Mouse (Mus musculus) embryo, embryonic 11 days (tissue): ENCODE data around the gene Brca1.
"Not testable (repeated sequence)": the region's sequence is repeated elsewhere in the genome, so short reads cannot be mapped to it uniquely, and the experiment has no call there.

ENCODE experiments used
- DNase-seq: peaks from one replicate; pipeline ENCODE4 v3.0.0-alpha.2; 2015

The Brca1 gene

DNA sequence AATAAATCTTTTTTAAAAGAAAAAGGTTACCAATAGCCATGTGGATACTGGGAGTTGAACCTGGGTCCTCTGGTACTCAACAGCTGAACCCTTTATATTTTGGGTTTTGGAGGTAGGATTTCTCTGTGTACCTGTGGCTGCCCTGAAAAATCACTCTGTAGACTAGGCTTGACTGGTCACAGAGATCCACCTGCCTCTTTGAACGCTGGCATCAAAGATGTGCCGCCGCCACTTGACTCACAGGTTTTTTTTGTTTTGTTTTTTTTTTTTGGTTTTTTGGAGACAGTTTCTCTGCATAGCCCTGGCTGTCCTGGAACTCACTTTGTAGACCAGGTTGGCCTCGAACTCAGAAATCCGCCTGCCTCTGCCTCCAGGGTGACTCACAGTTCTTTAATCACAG lies 104.0 kb downstream of the Brca1 start:
- no peak for DNase-seq

DNA sequence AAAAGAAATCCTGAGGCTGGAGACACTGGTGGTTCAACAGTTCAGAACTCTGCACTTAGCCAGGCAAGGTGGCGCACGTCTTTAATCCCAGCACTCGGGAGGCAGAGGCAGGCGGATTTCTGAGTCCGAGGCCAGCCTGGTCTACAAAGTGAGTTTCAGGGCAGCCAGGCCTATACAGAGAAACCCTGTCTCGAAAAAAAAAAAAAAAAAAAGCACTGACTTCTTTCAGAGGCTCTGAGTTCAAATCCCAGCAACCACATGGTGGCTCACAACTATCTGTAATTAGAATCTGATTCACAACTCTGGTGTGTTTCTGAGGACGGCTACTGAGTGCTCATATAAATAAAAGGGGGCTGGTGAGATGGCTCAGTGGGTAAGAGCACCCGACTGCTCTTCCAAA lies 104.9 kb downstream of the Brca1 start:
- not testable (repeated sequence) for DNase-seq

DNA sequence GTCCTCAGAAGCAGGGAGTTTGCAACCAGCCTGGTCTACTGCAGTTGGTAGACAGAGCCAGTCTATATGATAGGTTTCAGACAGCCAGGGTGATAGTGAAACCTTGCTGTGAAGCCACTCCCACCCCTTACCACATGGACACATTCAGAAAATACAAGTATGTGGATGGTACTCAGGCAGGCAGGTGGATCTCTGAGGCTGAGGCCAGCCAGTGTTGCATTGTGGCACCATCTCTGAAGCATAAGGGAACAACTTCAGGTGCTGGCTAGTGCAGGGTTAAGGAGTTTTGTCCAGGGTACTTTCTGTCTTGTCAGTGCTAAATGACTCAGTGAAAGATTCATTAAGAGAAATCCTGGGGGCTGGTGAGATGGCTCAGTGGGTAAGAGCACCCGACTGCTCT lies 105.4 kb downstream of the Brca1 start:
- no peak for DNase-seq

DNA sequence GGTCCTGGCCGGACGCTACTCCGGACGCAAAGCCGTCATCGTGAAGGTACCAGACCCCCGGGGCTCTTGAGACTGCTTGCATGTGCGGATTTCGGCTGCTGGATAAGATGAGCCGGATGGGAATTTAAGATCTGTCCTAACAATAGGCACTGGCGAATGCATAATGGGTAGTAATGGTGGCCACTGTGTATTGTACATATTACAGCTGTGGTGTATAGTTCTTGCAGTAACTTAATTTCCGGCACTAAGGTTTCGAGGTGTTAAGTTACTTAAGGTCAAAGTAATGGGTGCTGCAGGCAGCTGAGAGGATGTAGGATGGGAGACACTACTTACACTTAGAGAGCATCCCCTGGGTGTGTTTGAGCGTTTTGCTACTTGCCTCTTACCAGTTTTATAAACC lies 109.0 kb downstream of the Brca1 start:
- no peak for DNase-seq

DNA sequence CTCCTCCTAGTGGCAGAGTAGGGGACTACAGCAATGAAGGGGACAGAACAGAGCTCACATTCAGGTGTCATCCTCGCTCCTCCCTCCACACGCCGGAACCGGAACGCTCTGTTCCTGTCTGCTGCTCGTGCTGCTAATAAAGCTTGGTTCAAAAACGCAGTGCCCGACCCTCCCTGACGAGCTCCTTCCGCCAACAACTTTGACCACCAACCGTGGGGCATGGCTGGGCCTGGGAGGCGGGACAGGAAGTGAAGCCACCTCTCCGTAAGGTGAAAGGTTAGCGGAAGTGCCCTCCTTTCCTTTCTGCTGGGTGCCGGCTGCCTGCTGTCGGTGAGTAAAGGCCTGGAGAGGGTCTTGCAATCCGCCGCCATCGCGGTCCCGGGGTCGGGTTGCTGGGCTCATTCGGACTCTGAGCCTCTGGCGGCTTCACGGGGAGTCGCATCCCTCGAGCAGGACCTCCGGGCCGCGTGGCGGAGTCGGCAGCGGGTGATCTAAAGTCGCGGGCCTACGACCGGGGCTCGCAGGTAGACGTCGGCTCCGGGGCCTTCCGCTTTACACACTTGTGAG lies 109.5 kb downstream of the Brca1 start, which contains the start of gene Rpl27:
Rpl27 (plus strand) TSS at position 172 of the 567 bp plus-strand sequence.
- peak; percentile 98 for DNase-seq

DNA sequence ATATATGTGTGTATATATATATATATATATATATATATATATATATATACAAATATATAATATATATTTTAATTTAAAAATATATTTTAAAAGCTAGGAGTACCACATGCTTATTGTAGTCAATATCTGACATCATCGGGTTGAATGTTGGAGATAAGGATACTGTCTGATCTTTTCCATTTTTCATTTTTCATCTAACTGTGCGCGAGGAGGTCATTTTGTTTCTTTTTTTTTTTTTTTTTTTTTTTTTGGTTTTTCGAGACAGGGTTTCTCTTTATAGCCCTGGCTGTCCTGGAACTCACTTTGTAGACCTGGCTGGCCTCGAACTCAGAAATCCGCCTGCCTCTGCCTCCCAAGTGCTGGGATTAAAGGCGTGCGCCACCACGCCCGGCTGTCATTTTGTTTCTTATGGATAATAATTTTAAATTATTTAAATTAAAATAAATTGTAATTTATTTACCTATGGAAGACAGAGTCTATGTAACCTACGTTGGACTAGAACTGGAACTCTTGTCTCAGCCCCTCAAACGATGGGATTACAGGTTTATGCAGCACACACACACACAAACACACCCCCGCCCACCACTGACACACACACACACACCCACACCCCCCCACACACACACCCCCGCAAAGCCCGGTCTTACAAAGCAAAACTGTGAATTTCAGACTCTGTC lies 110.2 kb downstream of the Brca1 start:
- DNase-seq: not testable (repeated sequence)
